Mouse (Mus musculus): ENCODE results near the gene Cyp2d11. TPM values are rescaled to one million over a fixed set of nuclear protein-coding genes. Genes with fewer than 3 reads are reported as not detected.
"Not testable (repeated sequence)": the region's sequence is repeated elsewhere in the genome, so short reads cannot be mapped to it uniquely, and the experiment has no call there.

The Cyp2d11 gene
- polyA plus RNA-seq, 1 experiment from 2014 or later: not detected

DNA sequence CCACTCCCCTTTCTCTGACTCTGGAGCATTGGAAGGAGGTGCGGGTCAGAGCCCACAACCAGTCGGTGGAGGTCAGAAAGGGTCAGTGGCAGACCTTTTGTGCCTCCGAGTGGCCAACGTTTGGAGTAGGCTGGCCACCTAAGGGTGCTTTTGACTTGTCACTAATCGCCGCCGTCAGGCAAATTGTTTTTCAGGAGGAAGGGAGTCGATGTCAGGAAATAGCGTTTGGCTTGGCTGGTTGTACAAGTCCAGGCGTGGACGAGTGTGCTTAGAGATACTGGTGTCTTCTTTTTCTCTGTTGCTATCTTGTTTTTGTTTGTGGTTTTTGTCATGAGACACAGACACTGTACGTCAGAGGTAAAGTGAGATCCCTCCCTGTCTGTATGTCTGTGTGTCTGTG lies 30.0 kb downstream of the Cyp2d11 start:
- H3K27ac ChIP-seq (ENCODE audit: low read depth, low read length); H3K4me2 ChIP-seq (ENCODE audit: low read depth, low read length); H3K4me3 ChIP-seq (ENCODE audit: low read depth, low read length); H3K36me3 ChIP-seq (ENCODE audit: control insufficient read depth, insufficient read depth, low read length); ATAC-seq (ENCODE audit: low read depth); H3K9ac ChIP-seq (replicated peaks; ENCODE audit: low read depth, low read length); H3K27me3 ChIP-seq (ENCODE audit: control insufficient read depth, insufficient read depth, low read length); H3K9me3 ChIP-seq (ENCODE audit: control insufficient read depth, low read length); H3K4me1 ChIP-seq (ENCODE audit: control insufficient read depth, insufficient read depth, low read length): not testable (repeated sequence)
- WGBS: 75% methylated on average over 7 of the region's 12 CpGs

DNA sequence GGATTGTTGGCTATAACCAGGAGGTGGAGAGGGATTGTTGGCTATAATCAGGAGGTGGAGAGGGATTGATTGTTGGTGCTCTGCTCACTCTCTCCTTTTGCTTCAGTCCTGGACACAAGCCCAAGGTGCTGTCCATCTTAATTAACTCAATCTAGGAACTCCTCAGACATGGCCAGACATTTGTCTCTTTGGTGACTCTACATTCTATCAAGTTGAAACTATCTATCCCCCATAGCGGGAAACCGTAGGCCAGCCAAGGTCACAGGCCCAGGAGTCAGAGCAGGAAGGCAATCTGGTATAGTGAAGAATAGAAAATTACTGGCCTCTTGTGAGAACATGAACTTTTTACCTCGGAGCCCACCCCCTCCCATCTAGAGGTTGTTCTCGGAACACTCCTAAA lies 31.6 kb downstream of the Cyp2d11 start:
- H3K9ac ChIP-seq (replicated peaks; ENCODE audit: low read depth, low read length): no peak overlapping the region
- H3K36me3 ChIP-seq (ENCODE audit: control insufficient read depth, insufficient read depth, low read length): no peaks in the 10 kb centered on the region
- H3K4me2 ChIP-seq (ENCODE audit: low read depth, low read length): no peak overlapping the region
- no peak overlapping the region for H3K4me3 ChIP-seq (ENCODE audit: low read depth, low read length)
- H3K27ac ChIP-seq (ENCODE audit: low read depth, low read length): no peak overlapping the region
- H3K9me3 ChIP-seq (ENCODE audit: control insufficient read depth, low read length): no peaks in the 10 kb centered on the region
- WGBS: 85% methylated on average over 4 of the region's 4 CpGs
- H3K27me3 ChIP-seq (ENCODE audit: control insufficient read depth, insufficient read depth, low read length): no peaks in the 10 kb centered on the region
- H3K4me1 ChIP-seq (ENCODE audit: control insufficient read depth, insufficient read depth, low read length): no peaks in the 10 kb centered on the region
- no peak for ATAC-seq (ENCODE audit: low read depth)

DNA sequence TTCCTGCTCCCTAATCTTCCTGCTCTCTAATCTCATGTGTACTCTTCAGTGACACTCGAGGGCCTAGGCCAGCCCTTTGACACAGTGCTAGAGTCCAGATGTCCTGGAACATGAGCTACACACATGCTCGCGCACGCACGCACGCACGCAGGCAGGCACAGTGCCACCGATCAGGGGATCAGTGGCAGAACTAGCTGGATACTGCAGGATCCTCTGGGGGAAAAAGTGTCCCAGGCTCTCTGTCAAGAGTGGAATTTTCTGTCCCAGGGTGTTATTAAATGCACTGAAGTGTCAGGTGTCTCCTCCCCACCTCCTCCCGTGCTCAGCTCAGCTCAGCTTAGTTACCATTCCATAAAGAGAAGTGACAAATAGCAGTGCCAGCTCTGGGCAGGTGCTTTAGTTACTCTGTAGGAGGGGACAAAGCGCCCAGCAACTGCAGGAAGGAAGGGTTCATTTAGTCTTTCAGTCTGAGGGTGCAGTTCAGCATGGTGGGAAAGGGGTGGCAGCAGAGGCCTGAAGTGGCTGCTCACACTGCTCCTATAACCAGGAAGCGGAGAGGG lies 32.3 kb downstream of the Cyp2d11 start:
- H3K4me1 ChIP-seq (ENCODE audit: control insufficient read depth, insufficient read depth, low read length): no peaks in the 10 kb centered on the region
- no peak overlapping the region for H3K27ac ChIP-seq (ENCODE audit: low read depth, low read length)
- no peaks in the 10 kb centered on the region for H3K27me3 ChIP-seq (ENCODE audit: control insufficient read depth, insufficient read depth, low read length)
- no peaks in the 10 kb centered on the region for H3K9me3 ChIP-seq (ENCODE audit: control insufficient read depth, low read length)
- no peak overlapping the region for H3K4me3 ChIP-seq (ENCODE audit: low read depth, low read length)
- no peaks in the 10 kb centered on the region for H3K36me3 ChIP-seq (ENCODE audit: control insufficient read depth, insufficient read depth, low read length)
- ATAC-seq (ENCODE audit: low read depth): no peak
- 77% methylated on average over 11 of the region's 11 CpGs for WGBS
- no peak overlapping the region for H3K9ac ChIP-seq (replicated peaks; ENCODE audit: low read depth, low read length)
- H3K4me2 ChIP-seq (ENCODE audit: low read depth, low read length): no peak overlapping the region

DNA sequence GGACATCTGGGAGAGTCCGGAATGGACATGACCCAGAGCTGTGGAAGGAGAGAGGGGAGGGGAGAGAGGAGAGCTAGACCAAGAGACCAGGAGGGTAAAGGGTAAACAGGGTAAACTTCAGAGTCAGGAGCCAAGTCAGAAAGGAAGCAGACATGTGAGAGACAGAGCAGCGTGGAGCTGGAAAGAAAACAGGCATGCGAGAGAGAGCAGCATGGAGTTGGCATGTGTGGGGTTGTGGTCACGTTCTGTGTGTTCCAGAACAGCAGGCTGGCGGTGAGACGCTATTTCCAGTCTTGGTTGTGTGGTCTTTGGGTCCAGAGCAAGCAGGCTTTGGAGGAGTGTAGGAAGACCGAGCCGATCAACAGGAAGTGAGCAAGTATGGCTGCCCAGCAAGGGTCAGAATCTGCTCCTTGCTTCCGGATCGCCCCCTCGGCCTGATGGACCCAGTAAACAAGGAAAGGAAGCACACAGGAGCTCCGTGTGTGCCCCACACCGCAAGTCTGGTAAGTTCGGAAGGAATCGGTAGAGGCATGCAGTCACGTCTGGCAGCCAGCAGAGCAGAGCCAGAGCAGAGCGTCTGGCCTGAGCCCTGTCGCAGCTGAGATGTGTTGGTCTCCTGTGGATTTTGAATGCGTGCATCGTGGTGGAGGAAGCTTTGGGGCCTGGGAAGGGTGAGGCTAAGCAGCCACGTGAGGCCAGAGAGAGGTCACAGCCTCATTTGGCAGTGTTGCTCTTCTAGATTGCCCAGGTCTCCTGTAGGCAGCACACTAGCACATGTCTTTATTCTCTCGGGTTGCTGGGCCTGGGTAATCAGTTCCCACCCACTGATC lies 35.2 kb downstream of the Cyp2d11 start:
- ATAC-seq (ENCODE audit: low read depth): no peak
- Histone ChIP-seq H3K36me3 (ENCODE audit: control insufficient read depth, insufficient read depth, low read length) (no peaks in the 10 kb centered on the region), H3K27ac (ENCODE audit: low read depth, low read length) (no peak overlapping the region), H3K4me1 (ENCODE audit: control insufficient read depth, insufficient read depth, low read length) (peaks cover 5% of the 10 kb centered on the region; the same call in 1 of the 2 replicates), H3K4me3 (ENCODE audit: low read depth, low read length) (no peak overlapping the region), H3K27me3 (ENCODE audit: control insufficient read depth, insufficient read depth, low read length) (peaks cover 3% of the 10 kb centered on the region; the same call in 1 of the 2 replicates), H3K4me2 (ENCODE audit: low read depth, low read length) (no peak overlapping the region), H3K9ac (replicated peaks; ENCODE audit: low read depth, low read length) (peak overlapping the region; percentile 16; the same call in 1 of the 2 replicates), H3K9me3 (ENCODE audit: control insufficient read depth, low read length) (no peaks in the 10 kb centered on the region)
- WGBS: 69% methylated on average over 22 of the region's 22 CpGs

- H3K9ac ChIP-seq (replicated peaks; ENCODE audit: low read depth, low read length): peak within 1 kb of the TSS; percentile 96
- H3K4me3 ChIP-seq (ENCODE audit: low read depth, low read length): peak within 1 kb of the TSS; percentile 97
- 2% methylated on average over 57 of the region's 57 CpGs for WGBS
- ATAC-seq (ENCODE audit: low read depth): peak; percentile 99
- no peaks in the 10 kb centered on the region for H3K9me3 ChIP-seq (ENCODE audit: control insufficient read depth, low read length)
- peaks cover 17% of the 10 kb centered on the region for H3K36me3 ChIP-seq (ENCODE audit: control insufficient read depth, insufficient read depth, low read length)
- H3K27me3 ChIP-seq (ENCODE audit: control insufficient read depth, insufficient read depth, low read length): peaks cover 3% of the 10 kb centered on the region; the same call in 1 of the 2 replicates
- H3K27ac ChIP-seq (ENCODE audit: low read depth, low read length): peak within 1 kb of the TSS; percentile 86
- H3K4me1 ChIP-seq (ENCODE audit: control insufficient read depth, insufficient read depth, low read length): peaks cover 12% of the 10 kb centered on the region
- peak within 1 kb of the TSS; percentile 91 for H3K4me2 ChIP-seq (ENCODE audit: low read depth, low read length)
Measured at GRCm38 (mm10) chr15:82354126-82354945, 39.5 kb downstream of the Cyp2d11 start, which contains the start of gene Ndufa6. Ndufa6 (minus strand) TSS chr15:82354322.

- WGBS: under 1% methylated on average over 23 of the region's 23 CpGs
- peak overlapping the region; percentile 86 for H3K27ac ChIP-seq (ENCODE audit: low read depth, low read length)
- no peaks in the 10 kb centered on the region for H3K9me3 ChIP-seq (ENCODE audit: control insufficient read depth, low read length)
- ATAC-seq (ENCODE audit: low read depth): peak; percentile 55
- H3K4me3 ChIP-seq (ENCODE audit: low read depth, low read length): peak overlapping the region; percentile 97
- H3K9ac ChIP-seq (replicated peaks; ENCODE audit: low read depth, low read length): peak overlapping the region; percentile 96
- peaks cover 12% of the 10 kb centered on the region for H3K4me1 ChIP-seq (ENCODE audit: control insufficient read depth, insufficient read depth, low read length)
- H3K27me3 ChIP-seq (ENCODE audit: control insufficient read depth, insufficient read depth, low read length): peaks cover 3% of the 10 kb centered on the region; the same call in 1 of the 2 replicates
- peak overlapping the region; percentile 91 for H3K4me2 ChIP-seq (ENCODE audit: low read depth, low read length)
- H3K36me3 ChIP-seq (ENCODE audit: control insufficient read depth, insufficient read depth, low read length): peaks cover 21% of the 10 kb centered on the region
Measured at GRCm38 (mm10) chr15:82353745-82354113, 40.1 kb downstream of the Cyp2d11 start.

GRCm38 (mm10) chr15:82353078-82353744 lies 40.6 kb downstream of the Cyp2d11 start:
- peaks cover 26% of the 10 kb centered on the region for H3K36me3 ChIP-seq (ENCODE audit: control insufficient read depth, insufficient read depth, low read length)
- H3K4me3 ChIP-seq (ENCODE audit: low read depth, low read length): peak overlapping the region; percentile 97
- WGBS: 31% methylated on average over 14 of the region's 14 CpGs
- H3K4me2 ChIP-seq (ENCODE audit: low read depth, low read length): peak overlapping the region; percentile 91
- no peak for ATAC-seq (ENCODE audit: low read depth)
- peak overlapping the region; percentile 86; the same call in 1 of the 2 replicates for H3K27ac ChIP-seq (ENCODE audit: low read depth, low read length)
- H3K9me3 ChIP-seq (ENCODE audit: control insufficient read depth, low read length): no peaks in the 10 kb centered on the region
- peak overlapping the region; percentile 96 for H3K9ac ChIP-seq (replicated peaks; ENCODE audit: low read depth, low read length)
- peaks cover 3% of the 10 kb centered on the region; the same call in 1 of the 2 replicates for H3K27me3 ChIP-seq (ENCODE audit: control insufficient read depth, insufficient read depth, low read length)
- H3K4me1 ChIP-seq (ENCODE audit: control insufficient read depth, insufficient read depth, low read length): peaks cover 12% of the 10 kb centered on the region

GRCm38 (mm10) chr15:82351480-82351879 lies 42.3 kb downstream of the Cyp2d11 start:
- no peak overlapping the region for H3K4me3 ChIP-seq (ENCODE audit: low read depth, low read length)
- peaks cover 29% of the 10 kb centered on the region for H3K36me3 ChIP-seq (ENCODE audit: control insufficient read depth, insufficient read depth, low read length)
- peaks cover 3% of the 10 kb centered on the region; the same call in 1 of the 2 replicates for H3K27me3 ChIP-seq (ENCODE audit: control insufficient read depth, insufficient read depth, low read length)
- H3K9me3 ChIP-seq (ENCODE audit: control insufficient read depth, low read length): no peaks in the 10 kb centered on the region
- H3K9ac ChIP-seq (replicated peaks; ENCODE audit: low read depth, low read length): no peak overlapping the region
- H3K4me1 ChIP-seq (ENCODE audit: control insufficient read depth, insufficient read depth, low read length): peaks cover 25% of the 10 kb centered on the region
- no peak for ATAC-seq (ENCODE audit: low read depth)
- H3K4me2 ChIP-seq (ENCODE audit: low read depth, low read length): no peak overlapping the region
- WGBS: 79% methylated on average over 3 of the region's 3 CpGs
- H3K27ac ChIP-seq (ENCODE audit: low read depth, low read length): no peak overlapping the region
